Mouse (Mus musculus) CH12.LX (cell line): ENCODE measurements around the gene Vasp.
A peak's percentile ranks its signal among the peaks of the same experiment; 100 is the strongest.

ENCODE experiments used
- CHD2 ChIP-seq: IDR thresholded peaks from 2 replicates; pipeline ENCODE4 v1.6.1; 2011; ENCODE audit warnings: low read length, improper control_type of control experiment
- CTCF ChIP-seq, 2 experiments: IDR thresholded peaks in 1 of 2; conservative IDR thresholded peaks in 1 of 2; 2 replicates each; pipeline ENCODE4 v1.5.1; 2011 to 2012; ENCODE audit warnings: low read depth in 2 of 2, low read length in 2 of 2, improper control_type of control experiment in 1 of 2, inconsistent platforms in 1 of 2, mild to moderate bottlenecking in 1 of 2, moderate library complexity in 1 of 2
- EP300 ChIP-seq: IDR thresholded peaks from 2 replicates; pipeline ENCODE4 v1.6.1; 2011; ENCODE audit warnings: low read length, improper control_type of control experiment
- HCFC1 ChIP-seq: IDR thresholded peaks from 2 replicates; pipeline ENCODE4 v1.6.1; 2012; ENCODE audit warnings: low read depth, mild to moderate bottlenecking, inconsistent platforms, low read length, improper control_type of control experiment
- JUND ChIP-seq: conservative IDR thresholded peaks from 2 replicates; pipeline ENCODE4 v1.6.1; 2011; ENCODE audit warnings: low read depth, low read length, improper control_type of control experiment
- MAX ChIP-seq: IDR thresholded peaks from 2 replicates; pipeline ENCODE4 v1.6.1; 2011; ENCODE audit warnings: low read length, improper control_type of control experiment
- MXI1 ChIP-seq: IDR thresholded peaks from 2 replicates; pipeline ENCODE4 v1.6.1; 2011; ENCODE audit warnings: mild to moderate bottlenecking, low read depth, low read length, improper control_type of control experiment
- POLR2A ChIP-seq: IDR thresholded peaks from 2 replicates; pipeline ENCODE4 v1.6.1; 2011; ENCODE audit warnings: low read depth, mild to moderate bottlenecking, improper control_type of control experiment, low read length
- POLR2AphosphoS2 ChIP-seq: IDR thresholded peaks from 2 replicates; pipeline ENCODE4 v1.6.1; 2011; ENCODE audit warnings: low read depth, low read length, improper control_type of control experiment
- RAD21 ChIP-seq: IDR thresholded peaks from 2 replicates; pipeline ENCODE4 v1.6.1; 2011; ENCODE audit warnings: low read depth, mild to moderate bottlenecking, low read length, improper control_type of control experiment, moderate library complexity
- RCOR1 ChIP-seq: conservative IDR thresholded peaks from 2 replicates; pipeline ENCODE4 v1.6.1; 2012; ENCODE audit warnings: low read depth, mild to moderate bottlenecking, inconsistent platforms, low read length, improper control_type of control experiment
- TBP ChIP-seq: conservative IDR thresholded peaks from 2 replicates; pipeline ENCODE4 v1.6.1; 2011; ENCODE audit warnings: low read depth, low read length, improper control_type of control experiment
- TCF12 ChIP-seq: IDR thresholded peaks from 2 replicates; pipeline ENCODE4 v1.6.1; 2014; ENCODE audit warnings: low read depth, mild to moderate bottlenecking, inconsistent platforms, low read length, improper control_type of control experiment
- ZNF384 ChIP-seq: IDR thresholded peaks from 2 replicates; pipeline ENCODE4 v1.6.1; 2012; ENCODE audit warnings: low read depth, low read length, improper control_type of control experiment, inconsistent platforms

GRCm38 (mm10) chr7:19300501-19301421 lies 29.1 kb upstream of the Vasp start:
- peak; percentile 91 to 98 for TF ChIP-seq CTCF (conservative IDR thresholded peaks at IDR 0.05 in 1 of 2, IDR thresholded peaks at IDR 0.05 in 1 of 2; ENCODE audit: low read depth in 2 of 2, low read length in 2 of 2)
- 0 out of 2 replicates have a peak, but pooled peaks have one; percentile 52 for TF ChIP-seq RCOR1
- no peak; the same call in 1 of the 2 replicates for TF ChIP-seq JUND
- TF ChIP-seq EP300: peak; percentile 43; the same call in 1 of the 2 replicates
- no peak for TF ChIP-seq ZNF384
- TF ChIP-seq TCF12: peak; percentile 39; the same call in 1 of the 2 replicates
- no peak for TF ChIP-seq POLR2A
- peak; percentile 100 for TF ChIP-seq TBP
- peak; percentile 62; the same call in 1 of the 2 replicates for TF ChIP-seq MXI1
- TF ChIP-seq RAD21: peak; percentile 93
- TF ChIP-seq POLR2AphosphoS2: no peak
- TF ChIP-seq HCFC1: peak; percentile 23; the same call in 1 of the 2 replicates
- TF ChIP-seq MAX: peak; percentile 56
- peak; percentile 62; the same call in 1 of the 2 replicates for TF ChIP-seq CHD2
